ENCODE assay signal across 16 mouse cellular contexts in genomic region chr1:158512636-158513035, GRCm38 (mm10).
DNase-seq lines count a peak whose midpoint lies in the region; ATAC-seq lines count a peak whose summit lies in the region.
"Had no signal": no experiment of that assay in that cellular context is flagged by ENCODE, and none has a peak within 500 bp of the region (broad histone marks: within the 10 kb centered on the region; RNA-seq: fewer than 3 reads in every experiment).

No protein-coding gene starts in this region.

- H3K36me3 ChIP-seq in hindbrain, embryonic 16.5 days (ENCODE audit: control insufficient read depth, insufficient read depth, low read length), result peaks cover 11% of the 10 kb centered on the region
- peaks cover 40% of the 10 kb centered on the region for H3K36me3 ChIP-seq in hindbrain, embryonic 10.5 days
- H3K36me3 ChIP-seq in embryonic facial prominence, embryonic 14.5 days (ENCODE audit: control insufficient read depth, insufficient read depth, low read length), result no peaks in the 10 kb centered on the region
- H3K36me3 ChIP-seq: heart, embryonic 13.5 days; limb, embryonic 15.5 days had no signal

- 78% methylated on average over 6 of the region's 6 CpGs for WGBS in hindbrain, embryonic 16.5 days
- WGBS in hindbrain, embryonic 10.5 days, result 84% methylated on average over 6 of the region's 6 CpGs
- 52% methylated on average over 6 of the region's 6 CpGs for WGBS in embryonic facial prominence, embryonic 14.5 days

- intact Hi-C loops in left cerebral cortex, postnatal 36 days (cut with DNase I), result loop anchor here (2.0 to 10.0 kb wide), 6 partner anchors 36 to 958 kb away; no protein-coding TSS in a partner anchor

- no peak overlapping the region for H3K4me2 ChIP-seq in hindbrain, embryonic 16.5 days (ENCODE audit: low read length)
- no peak overlapping the region for H3K4me2 ChIP-seq in embryonic facial prominence, embryonic 14.5 days (ENCODE audit: low read depth, low read length)
- H3K4me2 ChIP-seq: forebrain, embryonic 12.5 days; heart, embryonic 13.5 days; limb, embryonic 15.5 days had no signal

- DNase-seq in hindbrain, embryonic 10.5 days (ENCODE audit: low spot score), result no peak
- DNase-seq in embryonic facial prominence, embryonic 14.5 days (ENCODE audit: low spot score), result peak; percentile 13
- peak; percentile 45 for DNase-seq in layer of hippocampus, adult 9-10 months (ENCODE audit: low spot score)
- peak; percentile 76 for DNase-seq in left cerebral cortex, postnatal 36 days (ENCODE audit: low spot score in 2 of 2)
- DNase-seq in kidney, adult 11 months, result no peak
- no peak for DNase-seq in c-Kit-positive CD71-positive TER-119-positive erythroid progenitor cells, embryonic 14.5 days (ENCODE audit: low spot score)
- DNase-seq: adrenal gland, adult 8-10 months; cerebellum, adult 18-20 months; heart, postnatal 36 days; lung, postnatal 10 days had no signal

- no peak overlapping the region for H3K27ac ChIP-seq in hindbrain, embryonic 16.5 days (ENCODE audit: low read depth, low read length)
- H3K27ac ChIP-seq in hindbrain, embryonic 10.5 days, result no peak overlapping the region
- no peak overlapping the region for H3K27ac ChIP-seq in embryonic facial prominence, embryonic 14.5 days (replicated peaks; ENCODE audit: low read depth, low read length)
- H3K27ac ChIP-seq: forebrain, embryonic 12.5 days; heart, embryonic 13.5 days; limb, embryonic 15.5 days had no signal

- no peak overlapping the region for H3K9ac ChIP-seq in hindbrain, embryonic 16.5 days (ENCODE audit: low read depth, low read length)
- no peak overlapping the region for H3K9ac ChIP-seq in embryonic facial prominence, embryonic 14.5 days (ENCODE audit: low read depth, low read length)
- H3K9ac ChIP-seq: forebrain, embryonic 12.5 days; heart, embryonic 13.5 days; limb, embryonic 15.5 days had no signal

- peak; percentile 12; the same call in 1 of the 2 replicates for ATAC-seq in hindbrain, embryonic 16.5 days
- ATAC-seq in embryonic facial prominence, embryonic 14.5 days (ENCODE audit: low read depth), result no peak
- ATAC-seq in CD4-positive, CD25-positive, alpha-beta regulatory T cell, adult 4 months, result no peak

- no peak overlapping the region for H3K4me3 ChIP-seq in hindbrain, embryonic 16.5 days (ENCODE audit: low read length)
- H3K4me3 ChIP-seq in hindbrain, embryonic 10.5 days, result no peak overlapping the region
- no peak overlapping the region for H3K4me3 ChIP-seq in embryonic facial prominence, embryonic 14.5 days (ENCODE audit: low read depth, low read length)
- H3K4me3 ChIP-seq: forebrain, embryonic 12.5 days; heart, embryonic 13.5 days; limb, embryonic 15.5 days; megakaryocyte, embryonic 14.5 days had no signal

- H3K27me3 ChIP-seq in hindbrain, embryonic 16.5 days (replicated peaks; ENCODE audit: control insufficient read depth, insufficient read depth, low read length), result no peaks in the 10 kb centered on the region
- H3K27me3 ChIP-seq in hindbrain, embryonic 10.5 days (ENCODE audit: insufficient read depth, poor library complexity, severe bottlenecking), result no peaks in the 10 kb centered on the region
- H3K27me3 ChIP-seq in embryonic facial prominence, embryonic 14.5 days (replicated peaks; ENCODE audit: control insufficient read depth, insufficient read depth, low read length), result no peaks in the 10 kb centered on the region
- H3K27me3 ChIP-seq: forebrain, embryonic 12.5 days; limb, embryonic 15.5 days; megakaryocyte, embryonic 14.5 days had no signal

- no peaks in the 10 kb centered on the region for H3K9me3 ChIP-seq in hindbrain, embryonic 16.5 days (ENCODE audit: control insufficient read depth, low read length)
- H3K9me3 ChIP-seq in hindbrain, embryonic 10.5 days, result no peaks in the 10 kb centered on the region
- no peaks in the 10 kb centered on the region for H3K9me3 ChIP-seq in embryonic facial prominence, embryonic 14.5 days (ENCODE audit: control insufficient read depth, low read length)
- H3K9me3 ChIP-seq: forebrain, embryonic 12.5 days; heart, embryonic 13.5 days; limb, embryonic 15.5 days had no signal

- H3K4me1 ChIP-seq in hindbrain, embryonic 16.5 days (ENCODE audit: control insufficient read depth, insufficient read depth, low read depth, low read length), result no peaks in the 10 kb centered on the region
- H3K4me1 ChIP-seq in hindbrain, embryonic 10.5 days (replicated peaks), result no peaks in the 10 kb centered on the region
- H3K4me1 ChIP-seq in embryonic facial prominence, embryonic 14.5 days (ENCODE audit: control insufficient read depth, insufficient read depth, low read length), result no peaks in the 10 kb centered on the region
- H3K4me1 ChIP-seq: forebrain, embryonic 12.5 days; limb, embryonic 15.5 days; megakaryocyte, embryonic 14.5 days had no signal

Comparison
In these comparisons a context has a peak if more than half of its experiments do, and no peak if none do; other contexts are left out.
1. DNase-seq: peak in embryonic facial prominence, embryonic 14.5 days (single experiment), layer of hippocampus, adult 9-10 months (single experiment) and left cerebral cortex, postnatal 36 days (2 of 2); none in hindbrain, embryonic 10.5 days (single experiment), kidney, adult 11 months (single experiment) and c-Kit-positive CD71-positive TER-119-positive erythroid progenitor cells, embryonic 14.5 days (single experiment).